Mouse (Mus musculus): ENCODE measurements around the gene Cel. TPM values are rescaled to one million over a fixed set of nuclear protein-coding genes. Genes with fewer than 3 reads are reported as not detected.

The Cel gene
- polyA plus RNA-seq, 1 experiment from 2014 or later = not detected

DNA sequence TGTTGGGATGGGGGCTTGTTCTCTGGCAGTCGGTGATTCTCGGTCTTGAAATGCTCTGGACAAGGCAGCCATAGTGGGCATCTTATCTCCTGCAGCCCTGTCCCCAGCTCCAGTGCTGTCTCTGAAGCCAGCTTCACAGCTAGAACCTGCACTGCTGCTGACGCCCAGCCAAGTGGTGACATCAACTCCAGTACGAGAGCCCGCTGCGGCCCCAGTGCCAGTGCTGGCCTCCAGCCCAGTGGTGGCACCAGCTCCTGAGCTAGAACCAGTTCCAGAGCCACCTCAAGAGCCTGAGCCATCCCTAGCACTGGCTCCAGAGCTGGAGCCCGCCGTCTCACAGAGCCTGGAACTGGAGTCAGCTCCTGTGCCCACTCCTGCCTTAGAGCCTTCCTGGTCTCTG lies 19.3 kb downstream of the Cel start:
- Histone ChIP-seq H3K36me3 (replicated peaks) (peaks cover 81% of the 10 kb centered on the region), H3K27me3 (ENCODE audit: poor library complexity, severe bottlenecking) (no peaks in the 10 kb centered on the region), H3K4me3 (no peak overlapping the region), H3K4me1 (peaks cover 24% of the 10 kb centered on the region), H3K9me3 (no peaks in the 10 kb centered on the region), H3K27ac (no peak overlapping the region)
- DNase-seq (ENCODE audit: extremely low spot score, low spot score) = no peak
- 95% methylated on average over 8 of the region's 8 CpGs for WGBS

GRCm38 (mm10) chr2:28540587-28541227 lies 22.5 kb downstream of the Cel start:
- Histone ChIP-seq H3K9me3 (no peaks in the 10 kb centered on the region), H3K4me1 (peaks cover 51% of the 10 kb centered on the region), H3K4me3 (no peak overlapping the region), H3K27me3 (ENCODE audit: poor library complexity, severe bottlenecking) (no peaks in the 10 kb centered on the region), H3K27ac (no peak overlapping the region), H3K36me3 (replicated peaks) (peaks cover 49% of the 10 kb centered on the region)
- WGBS = 80% methylated on average over 8 of the region's 8 CpGs
- DNase-seq (ENCODE audit: extremely low spot score, low spot score) = no peak

- H3K9me3 ChIP-seq = no peaks in the 10 kb centered on the region
- H3K36me3 ChIP-seq (replicated peaks) = peaks cover 41% of the 10 kb centered on the region
- peak overlapping the region; percentile 44 for H3K27ac ChIP-seq
- H3K4me1 ChIP-seq = peaks cover 58% of the 10 kb centered on the region
- no peaks in the 10 kb centered on the region for H3K27me3 ChIP-seq (ENCODE audit: poor library complexity, severe bottlenecking)
- H3K4me3 ChIP-seq = no peak overlapping the region
- WGBS = 71% methylated on average over 2 of the region's 2 CpGs
- no peak for DNase-seq (ENCODE audit: extremely low spot score, low spot score)
Observed at GRCm38 (mm10) chr2:28539949-28540348, 23.3 kb downstream of the Cel start.

- WGBS = 60% methylated on average over 7 of the region's 7 CpGs
- peaks cover 34% of the 10 kb centered on the region for H3K36me3 ChIP-seq (replicated peaks)
- DNase-seq (ENCODE audit: extremely low spot score, low spot score) = no peak
Observed at GRCm38 (mm10) chr2:28539206-28539605, 24.0 kb downstream of the Cel start.

DNA sequence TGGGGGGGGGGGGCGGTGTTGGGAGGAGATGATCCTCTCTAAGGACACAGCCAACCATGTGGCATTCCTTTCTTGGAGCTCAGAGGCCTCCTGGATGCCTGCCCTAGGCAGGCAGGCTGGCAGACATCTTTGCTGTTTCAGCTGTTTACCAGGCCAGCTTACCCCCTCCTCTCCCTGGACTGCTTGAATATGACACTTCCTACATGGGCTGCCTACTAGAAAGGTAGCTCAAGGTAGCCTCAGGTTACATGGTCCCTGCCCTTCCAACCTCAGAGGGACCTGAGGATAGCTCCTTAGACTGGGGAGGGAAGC lies 24.4 kb downstream of the Cel start:
- Histone ChIP-seq H3K4me1 (peaks cover 70% of the 10 kb centered on the region), H3K27ac (peak overlapping the region; percentile 44), H3K4me3 (no peak overlapping the region), H3K27me3 (ENCODE audit: poor library complexity, severe bottlenecking) (peaks cover 10% of the 10 kb centered on the region), H3K9me3 (no peaks in the 10 kb centered on the region), H3K36me3 (replicated peaks) (peaks cover 29% of the 10 kb centered on the region)
- no peak for DNase-seq (ENCODE audit: extremely low spot score, low spot score)
- 77% methylated on average over 1 of the region's 1 CpGs for WGBS

More at GRCm38 (mm10) chr2:28539206-28539605, 24.0 kb downstream of the Cel start:
- Histone ChIP-seq H3K4me1 (peaks cover 66% of the 10 kb centered on the region), H3K4me3 (no peak overlapping the region), H3K9me3 (no peaks in the 10 kb centered on the region), H3K27ac (peak overlapping the region; percentile 44), H3K27me3 (ENCODE audit: poor library complexity, severe bottlenecking) (peaks cover 6% of the 10 kb centered on the region)

GRCm38 (mm10) chr2:28537995-28538816 lies 25.0 kb downstream of the Cel start:
- no peaks in the 10 kb centered on the region for H3K9me3 ChIP-seq
- H3K4me3 ChIP-seq = no peak overlapping the region
- DNase-seq (ENCODE audit: extremely low spot score, low spot score) = no peak
- peaks cover 76% of the 10 kb centered on the region for H3K4me1 ChIP-seq
- H3K36me3 ChIP-seq (replicated peaks) = peaks cover 24% of the 10 kb centered on the region
- 79% methylated on average over 8 of the region's 8 CpGs for WGBS
- peak overlapping the region; percentile 44 for H3K27ac ChIP-seq
- H3K27me3 ChIP-seq (ENCODE audit: poor library complexity, severe bottlenecking) = peaks cover 14% of the 10 kb centered on the region

DNA sequence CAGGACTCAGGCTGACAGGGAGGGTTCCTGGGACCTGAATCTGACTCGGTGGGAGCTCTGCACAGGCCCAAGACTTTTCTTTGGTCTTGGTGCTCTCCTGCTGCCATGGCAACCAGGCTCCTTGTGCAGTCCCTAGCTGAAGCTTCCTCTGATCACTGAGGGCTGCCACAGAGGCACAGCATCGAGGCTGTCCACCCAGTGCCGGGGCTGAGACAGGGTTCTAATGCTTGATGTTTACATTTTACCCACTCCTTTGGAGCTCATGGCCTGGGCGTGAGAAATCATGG lies 25.6 kb downstream of the Cel start:
- no peak overlapping the region for H3K27ac ChIP-seq
- no peak for DNase-seq (ENCODE audit: extremely low spot score, low spot score)
- peaks cover 14% of the 10 kb centered on the region for H3K27me3 ChIP-seq (ENCODE audit: poor library complexity, severe bottlenecking)
- whole genome bisulfite sequencing = 41% methylated on average over 4 of the region's 4 CpGs
- H3K9me3 ChIP-seq = no peaks in the 10 kb centered on the region
- H3K4me1 ChIP-seq = peaks cover 82% of the 10 kb centered on the region
- H3K4me3 ChIP-seq = no peak overlapping the region
- H3K36me3 ChIP-seq (replicated peaks) = peaks cover 18% of the 10 kb centered on the region

DNA sequence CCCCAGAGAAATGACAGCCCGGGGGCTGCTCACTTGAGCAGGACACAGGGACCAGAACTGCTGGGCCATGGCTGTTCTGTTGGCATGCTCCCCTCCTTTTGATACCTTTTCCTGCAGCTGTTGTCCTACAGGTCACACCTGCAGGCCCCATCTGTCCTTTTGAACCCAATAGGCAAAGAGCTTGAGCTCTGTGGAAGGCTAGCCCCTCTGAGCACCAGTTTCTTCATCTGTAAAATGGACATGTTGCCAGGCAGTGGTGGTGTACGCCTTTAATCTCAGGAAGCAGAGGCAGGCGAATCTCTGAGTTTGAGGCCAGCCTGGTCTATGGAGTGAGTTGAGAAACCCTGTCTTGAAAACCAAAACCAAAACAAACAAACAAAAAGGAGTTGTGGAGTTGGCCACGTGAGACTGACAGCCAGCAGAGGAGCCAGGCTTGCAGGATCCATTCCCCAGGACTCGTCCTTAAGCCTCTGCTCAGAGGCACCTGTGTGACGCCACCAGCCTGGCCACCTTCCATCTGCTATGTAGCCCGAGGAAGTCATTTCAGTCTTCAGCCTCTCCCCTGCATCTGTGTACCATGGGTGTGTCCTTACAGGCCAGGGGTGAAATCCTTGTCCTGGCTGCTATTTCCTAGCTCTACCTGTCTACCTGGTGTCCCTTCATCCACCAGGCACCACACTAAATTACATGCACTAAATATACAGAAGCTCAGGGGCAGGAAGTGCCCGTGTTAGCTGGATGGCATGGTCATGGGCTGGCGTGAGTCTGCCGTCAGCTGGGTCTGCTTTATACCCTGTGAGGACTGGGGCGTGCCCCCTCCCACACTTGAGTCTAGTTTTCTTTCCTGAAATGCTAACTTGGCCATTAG lies 26.2 kb downstream of the Cel start:
- H3K27ac ChIP-seq = peak overlapping the region; percentile 20; the same call in 1 of the 2 replicates
- H3K9me3 ChIP-seq = no peaks in the 10 kb centered on the region
- H3K27me3 ChIP-seq (ENCODE audit: poor library complexity, severe bottlenecking) = peaks cover 14% of the 10 kb centered on the region
- no peak for DNase-seq (ENCODE audit: extremely low spot score, low spot score)
- H3K4me3 ChIP-seq = no peak overlapping the region
- WGBS = 84% methylated on average over 11 of the region's 11 CpGs
- H3K4me1 ChIP-seq = peaks cover 88% of the 10 kb centered on the region
- H3K36me3 ChIP-seq (replicated peaks) = peaks cover 12% of the 10 kb centered on the region

DNA sequence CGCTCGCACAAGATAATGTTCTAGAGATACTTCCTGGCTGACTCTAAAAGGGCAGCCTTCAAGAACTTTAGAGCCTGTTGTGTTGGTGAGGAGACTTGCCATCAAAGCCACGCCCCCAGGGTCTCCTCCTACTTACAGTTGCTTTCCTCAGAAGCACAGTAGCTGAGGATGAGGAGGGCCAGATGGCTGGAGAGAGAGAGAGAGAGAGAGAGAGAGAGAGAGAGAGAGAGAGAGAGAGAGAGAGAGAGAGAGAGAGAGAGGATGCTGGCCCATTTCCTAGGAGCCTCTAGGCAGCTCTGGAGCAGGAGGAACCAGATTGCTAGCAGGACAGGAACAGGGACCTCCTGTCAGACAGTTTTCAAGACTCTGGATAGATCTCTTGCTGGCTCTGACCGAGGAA lies 27.0 kb downstream of the Cel start:
- Histone ChIP-seq H3K27me3 (ENCODE audit: poor library complexity, severe bottlenecking) (peaks cover 14% of the 10 kb centered on the region), H3K27ac (peak overlapping the region; percentile 84), H3K9me3 (no peaks in the 10 kb centered on the region), H3K4me1 (peaks cover 95% of the 10 kb centered on the region), H3K36me3 (replicated peaks) (peaks cover 5% of the 10 kb centered on the region; the same call in 1 of the 2 replicates), H3K4me3 (no peak overlapping the region)
- DNase-seq (ENCODE audit: extremely low spot score, low spot score) = no peak
- WGBS = 69% methylated on average over 4 of the region's 4 CpGs

GRCm38 (mm10) chr2:28535650-28536049 lies 27.6 kb downstream of the Cel start:
- WGBS = 47% methylated on average over 7 of the region's 7 CpGs
- Histone ChIP-seq H3K36me3 (replicated peaks) (peaks cover 4% of the 10 kb centered on the region; the same call in 1 of the 2 replicates), H3K27ac (peak overlapping the region; percentile 84), H3K27me3 (ENCODE audit: poor library complexity, severe bottlenecking) (peaks cover 14% of the 10 kb centered on the region), H3K9me3 (no peaks in the 10 kb centered on the region), H3K4me1 (peaks cover 99% of the 10 kb centered on the region), H3K4me3 (no peak overlapping the region)
- no peak for DNase-seq (ENCODE audit: extremely low spot score, low spot score)

- 46% methylated on average over 4 of the region's 4 CpGs for WGBS
- H3K4me1 ChIP-seq = peaks cover 99% of the 10 kb centered on the region
- H3K27ac ChIP-seq = peak overlapping the region; percentile 84
- 0 out of 2 replicates have a peak overlapping the region, but pooled peaks have one; percentile 70 for H3K4me3 ChIP-seq
- H3K9me3 ChIP-seq = no peaks in the 10 kb centered on the region
- no peak for DNase-seq (ENCODE audit: extremely low spot score, low spot score)
- H3K27me3 ChIP-seq (ENCODE audit: poor library complexity, severe bottlenecking) = peaks cover 14% of the 10 kb centered on the region
- no peaks in the 10 kb centered on the region for H3K36me3 ChIP-seq (replicated peaks)
Observed at GRCm38 (mm10) chr2:28535263-28535540, 28.0 kb downstream of the Cel start.

GRCm38 (mm10) chr2:28534436-28535262 lies 28.6 kb downstream of the Cel start:
- WGBS = 34% methylated on average over 11 of the region's 11 CpGs
- peaks cover 14% of the 10 kb centered on the region for H3K27me3 ChIP-seq (ENCODE audit: poor library complexity, severe bottlenecking)
- no peak for DNase-seq (ENCODE audit: extremely low spot score, low spot score)
- peak overlapping the region; percentile 84 for H3K27ac ChIP-seq
- H3K9me3 ChIP-seq = no peaks in the 10 kb centered on the region
- H3K4me1 ChIP-seq = peaks cover 99% of the 10 kb centered on the region
- no peaks in the 10 kb centered on the region for H3K36me3 ChIP-seq (replicated peaks)
- H3K4me3 ChIP-seq = peak overlapping the region; percentile 70
